Mouse (Mus musculus): ENCODE data around the gene Arrdc1.

DNA sequence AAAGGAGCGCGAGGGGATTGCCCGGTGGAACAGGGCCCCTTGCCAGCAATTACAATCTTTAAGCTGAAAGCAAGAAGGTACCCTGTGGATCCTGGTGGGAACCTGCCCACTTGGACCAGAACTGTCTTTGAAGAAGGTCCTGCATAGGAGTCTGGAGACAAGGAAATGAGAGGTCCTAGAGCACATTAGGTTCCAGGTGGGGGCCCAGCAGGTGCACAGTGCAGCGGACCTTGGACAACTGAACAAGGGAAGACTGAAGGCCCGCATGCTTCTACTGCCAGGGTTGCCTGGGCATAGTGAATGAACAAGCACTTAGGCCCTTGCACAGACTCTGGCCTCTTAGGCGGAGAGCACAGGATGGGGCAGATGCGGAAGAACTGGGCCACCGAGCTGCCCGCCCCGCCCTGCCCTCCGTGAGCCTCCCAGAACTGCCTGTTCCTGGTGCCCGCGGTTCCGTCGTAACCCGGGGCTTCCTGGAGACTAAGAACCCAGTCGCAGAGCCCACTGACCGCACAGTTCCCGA is 550 bp downstream of the Arrdc1 start:
- no peak for TF ChIP-seq GATA1 (IDR thresholded peaks at IDR 0.05; ENCODE audit: low read length)
- TF ChIP-seq TAL1 (IDR thresholded peaks at IDR 0.05; ENCODE audit: low read length): no peak

All from erythroblast, embryonic 14.5 days (primary cell).